Mouse (Mus musculus): ENCODE measurements around the gene Fgfr2.

The Fgfr2 gene

GRCm38 (mm10) chr7:131677126-131677525 lies 1446.0 kb downstream of the Fgfr2 start:
- no peak for DNase-seq (ENCODE audit: low spot score)

- no peak for DNase-seq (ENCODE audit: low spot score)
Measured at GRCm38 (mm10) chr7:131670586-131670985, 1452.6 kb downstream of the Fgfr2 start.

GRCm38 (mm10) chr7:131669326-131669725 lies 1453.8 kb downstream of the Fgfr2 start:
- DNase-seq (ENCODE audit: low spot score): no peak

- DNase-seq (ENCODE audit: low spot score): no peak
Measured at GRCm38 (mm10) chr7:131660726-131661125, 1462.4 kb downstream of the Fgfr2 start.

GRCm38 (mm10) chr7:131656017-131656416 lies 1467.1 kb downstream of the Fgfr2 start:
- no peak for DNase-seq (ENCODE audit: low spot score)

GRCm38 (mm10) chr7:131653416-131653815 lies 1469.7 kb downstream of the Fgfr2 start:
- DNase-seq (ENCODE audit: low spot score): no peak

- no peak for DNase-seq (ENCODE audit: low spot score)
Measured at GRCm38 (mm10) chr7:131651921-131652694, 1471.0 kb downstream of the Fgfr2 start.

GRCm38 (mm10) chr7:131650277-131650676 lies 1472.9 kb downstream of the Fgfr2 start:
- no peak for DNase-seq (ENCODE audit: low spot score)

- DNase-seq (ENCODE audit: low spot score): no peak
Measured at GRCm38 (mm10) chr7:131648276-131648675, 1474.9 kb downstream of the Fgfr2 start.

GRCm38 (mm10) chr7:131647583-131647982 lies 1475.6 kb downstream of the Fgfr2 start:
- no peak for DNase-seq (ENCODE audit: low spot score)

- no peak for DNase-seq (ENCODE audit: low spot score)
Measured at GRCm38 (mm10) chr7:131644586-131644985, 1478.6 kb downstream of the Fgfr2 start.

GRCm38 (mm10) chr7:131644051-131644450 lies 1479.1 kb downstream of the Fgfr2 start:
- no peak for DNase-seq (ENCODE audit: low spot score)

- DNase-seq (ENCODE audit: low spot score): no peak
Measured at GRCm38 (mm10) chr7:131643341-131643840, 1479.8 kb downstream of the Fgfr2 start.

- DNase-seq (ENCODE audit: low spot score): no peak
Measured at GRCm38 (mm10) chr7:131629562-131629961, 1493.6 kb downstream of the Fgfr2 start.

GRCm38 (mm10) chr7:131628846-131629391 lies 1494.2 kb downstream of the Fgfr2 start:
- DNase-seq (ENCODE audit: low spot score): no peak

GRCm38 (mm10) chr7:131628356-131628755 lies 1494.8 kb downstream of the Fgfr2 start:
- no peak for DNase-seq (ENCODE audit: low spot score)

- no peak for DNase-seq (ENCODE audit: low spot score)
Measured at GRCm38 (mm10) chr7:131609677-131610076, 1513.5 kb downstream of the Fgfr2 start.

- DNase-seq (ENCODE audit: low spot score): no peak
Measured at GRCm38 (mm10) chr7:131608049-131608448, 1515.1 kb downstream of the Fgfr2 start.

- no peak for DNase-seq (ENCODE audit: low spot score)
Measured at GRCm38 (mm10) chr7:131605481-131605880, 1517.7 kb downstream of the Fgfr2 start.

GRCm38 (mm10) chr7:131604946-131605345 lies 1518.2 kb downstream of the Fgfr2 start:
- no peak for DNase-seq (ENCODE audit: low spot score)

GRCm38 (mm10) chr7:131603186-131603585 lies 1520.0 kb downstream of the Fgfr2 start:
- no peak for DNase-seq (ENCODE audit: low spot score)

- no peak for DNase-seq (ENCODE audit: low spot score)
Measured at GRCm38 (mm10) chr7:131602106-131602505, 1521.0 kb downstream of the Fgfr2 start.

- no peak for DNase-seq (ENCODE audit: low spot score)
Measured at GRCm38 (mm10) chr7:131598483-131598824, 1524.7 kb downstream of the Fgfr2 start.

Measured in spleen, adult 12 weeks (tissue).